Mouse (Mus musculus) B cell, adult 2 months (primary cell): ENCODE results near the gene Hipk3.

ENCODE experiments used
- DNase-seq, 2 experiments: peaks; one replicate each; pipeline ENCODE4 v3.0.0; 2022

Gene Hipk3

GRCm38 (mm10) chr2:104470536-104470935 is 23.7 kb downstream of the Hipk3 start:
- no peak for DNase-seq

GRCm38 (mm10) chr2:104468419-104468818 is 25.8 kb downstream of the Hipk3 start:
- DNase-seq, result no peak

- DNase-seq, result no peak
Observed at GRCm38 (mm10) chr2:104466908-104467616, 27.2 kb downstream of the Hipk3 start.

GRCm38 (mm10) chr2:104465639-104466430 is 28.4 kb downstream of the Hipk3 start:
- no peak for DNase-seq

GRCm38 (mm10) chr2:104460021-104460420 is 34.2 kb downstream of the Hipk3 start:
- DNase-seq, result no peak

GRCm38 (mm10) chr2:104458569-104459332 is 35.5 kb downstream of the Hipk3 start:
- DNase-seq, result no peak

- DNase-seq, result no peak
Observed at GRCm38 (mm10) chr2:104457106-104457505, 37.1 kb downstream of the Hipk3 start.

- DNase-seq, result no peak
Observed at GRCm38 (mm10) chr2:104450685-104451084, 43.6 kb downstream of the Hipk3 start.

GRCm38 (mm10) chr2:104449191-104449590 is 45.1 kb downstream of the Hipk3 start:
- no peak for DNase-seq

GRCm38 (mm10) chr2:104448201-104448600 is 46.0 kb downstream of the Hipk3 start:
- no peak for DNase-seq

GRCm38 (mm10) chr2:104446016-104446415 is 48.2 kb downstream of the Hipk3 start:
- no peak for DNase-seq

- peak; percentile 55 to 59 for DNase-seq
Observed at GRCm38 (mm10) chr2:104444776-104445175, 49.5 kb downstream of the Hipk3 start.

- no peak for DNase-seq
Observed at GRCm38 (mm10) chr2:104442341-104442740, 51.9 kb downstream of the Hipk3 start.

GRCm38 (mm10) chr2:104436226-104436625 is 58.0 kb downstream of the Hipk3 start:
- DNase-seq, result no peak

- DNase-seq, result no peak
Observed at GRCm38 (mm10) chr2:104431067-104431466, 63.2 kb downstream of the Hipk3 start.

GRCm38 (mm10) chr2:104430566-104430965 is 63.7 kb downstream of the Hipk3 start:
- DNase-seq, result no peak

- no peak for DNase-seq
Observed at GRCm38 (mm10) chr2:104426112-104426511, 68.1 kb downstream of the Hipk3 start.

GRCm38 (mm10) chr2:104422230-104422629 is 72.0 kb downstream of the Hipk3 start:
- DNase-seq, result peak in 1 of 2 experiments; percentile 6

GRCm38 (mm10) chr2:104420805-104421204 is 73.4 kb downstream of the Hipk3 start:
- DNase-seq, result no peak

GRCm38 (mm10) chr2:104419999-104420398 is 74.2 kb downstream of the Hipk3 start:
- no peak for DNase-seq

- no peak for DNase-seq
Observed at GRCm38 (mm10) chr2:104419411-104419810, 74.8 kb downstream of the Hipk3 start.

- no peak for DNase-seq
Observed at GRCm38 (mm10) chr2:104413011-104413410, 81.2 kb downstream of the Hipk3 start.

- no peak for DNase-seq
Observed at GRCm38 (mm10) chr2:104412496-104412895, 81.8 kb downstream of the Hipk3 start.
